Mouse (Mus musculus) lung, postnatal 0 days (tissue): ENCODE data around the gene Elp5.

ENCODE experiments used
- CTCF ChIP-seq: IDR thresholded peaks from 2 replicates; pipeline ENCODE4 v1.5.1; 2016; ENCODE audit warnings: antibody characterized with exemption, mild to moderate bottlenecking
- EP300 ChIP-seq: IDR thresholded peaks from 2 replicates; pipeline ENCODE4 v1.6.1; 2016; ENCODE audit warnings: antibody characterized with exemption, mild to moderate bottlenecking, control low read depth

DNA sequence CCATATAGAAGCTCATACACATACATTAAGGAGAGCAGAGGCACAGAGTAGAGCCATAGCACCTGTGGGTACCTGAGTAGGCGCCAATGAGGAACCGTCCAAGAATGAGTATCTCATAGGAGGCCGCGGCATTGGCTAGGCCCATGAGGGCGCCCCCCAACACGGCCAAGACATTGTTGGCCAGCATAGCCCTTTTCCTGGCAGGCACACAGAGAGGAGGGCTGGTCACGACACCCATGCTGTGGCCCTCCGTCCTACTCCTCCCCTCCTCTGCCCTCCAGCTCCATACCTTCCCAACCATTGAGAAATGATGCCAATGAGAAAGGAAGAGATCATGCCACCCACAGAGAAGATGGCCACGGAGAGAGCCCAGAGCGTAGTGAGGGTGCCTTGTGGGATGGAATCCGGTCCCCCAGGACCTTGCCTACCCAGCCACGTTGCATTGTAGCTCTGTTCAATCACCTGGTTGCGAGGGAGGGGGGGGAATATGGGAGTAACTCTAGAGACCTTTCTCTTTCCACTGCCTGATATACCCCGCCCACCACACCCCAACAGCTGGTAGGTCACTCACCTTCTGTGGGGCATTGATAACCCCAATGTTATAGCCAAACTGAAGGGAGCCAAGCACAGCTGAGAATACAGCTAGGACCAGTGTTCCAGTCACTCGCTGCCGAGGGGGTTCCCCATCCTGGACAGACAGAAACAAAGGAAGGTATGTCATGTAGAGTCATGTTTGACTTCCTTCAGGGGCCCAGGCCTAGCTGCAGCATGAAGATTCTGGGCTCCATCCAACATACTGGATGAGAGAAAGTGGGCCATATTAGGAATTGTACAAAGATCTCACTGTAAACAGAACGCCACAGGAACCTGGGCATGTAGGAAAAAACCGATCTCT lies 36.1 kb downstream of the Elp5 start:
- TF ChIP-seq CTCF (no peak), EP300 (no peak)
